Mouse (Mus musculus) limb, embryonic 12.5 days (tissue): ENCODE results near the gene Gm17359. TPM values are rescaled to one million over a fixed set of nuclear protein-coding genes. Genes with fewer than 3 reads are reported as not detected.

ENCODE experiments used
- ATAC-seq: fragments of 200-750 bp; cut with Nextera tagmentation; 2 replicates; pipeline ENCODE4 v1.8.0; 2017; ENCODE audit warnings: low read depth, moderate TSS enrichment; ENCODE audit not compliant: insufficient number of reproducible peaks, insufficient read depth, low FRiP score, low TSS enrichment
- H3K27ac ChIP-seq: fragments of 300-500 bp; sonication (generic); 2 replicates; pipeline ENCODE4 v1.5.1; 2016; ENCODE audit warnings: mild to moderate bottlenecking, moderate library complexity
- H3K27me3 ChIP-seq: fragments of 300-500 bp; sonication (generic); 2 replicates; pipeline ENCODE4 v1.6.1; 2016; ENCODE audit warnings: mild to moderate bottlenecking, moderate library complexity
- H3K36me3 ChIP-seq: fragments of 300-500 bp; sonication (generic); 2 replicates; pipeline ENCODE4 v1.6.1; 2016; ENCODE audit warnings: mild to moderate bottlenecking, moderate library complexity
- H3K4me1 ChIP-seq: fragments of 300-500 bp; sonication (generic); replicated peaks from 2 replicates; pipeline ENCODE4 v1.6.1; 2016
- H3K4me2 ChIP-seq: fragments of 300-500 bp; sonication (generic); 2 replicates; pipeline ENCODE4 v1.6.1; 2016; ENCODE audit warnings: mild to moderate bottlenecking, moderate library complexity
- H3K4me3 ChIP-seq: fragments of 300-500 bp; sonication (generic); replicated peaks from 2 replicates; pipeline ENCODE4 v1.5.1; 2016; ENCODE audit warnings: mild to moderate bottlenecking
- H3K9ac ChIP-seq: fragments of 300-500 bp; sonication (generic); replicated peaks from 2 replicates; pipeline ENCODE4 v1.6.1; 2016; ENCODE audit warnings: mild to moderate bottlenecking, moderate library complexity
- H3K9me3 ChIP-seq: fragments of 300-500 bp; sonication (generic); 2 replicates; pipeline ENCODE4 v1.6.1; 2016; ENCODE audit warnings: mild to moderate bottlenecking, moderate library complexity
- WGBS: fragments of 180-500 bp; shearing (Covaris S2); methylation state at CpG from one replicate; pipeline ENCODE4 v1.1.7; 2016; 5-methylcytosine and 5-hydroxymethylcytosine counted together
- polyA plus RNA-seq: library from polyadenylated mRNA; unstranded; fragments of >200 nt; fragmentation: Nextera tagmentation; extraction: Ambion mirVana; gene quantifications from 2 replicates; pipeline ENCODE4 v1.2.1, GENCODE M21; 2016

Gene Gm17359
- polyA plus RNA-seq, 1 experiment from 2014 or later = not detected

DNA sequence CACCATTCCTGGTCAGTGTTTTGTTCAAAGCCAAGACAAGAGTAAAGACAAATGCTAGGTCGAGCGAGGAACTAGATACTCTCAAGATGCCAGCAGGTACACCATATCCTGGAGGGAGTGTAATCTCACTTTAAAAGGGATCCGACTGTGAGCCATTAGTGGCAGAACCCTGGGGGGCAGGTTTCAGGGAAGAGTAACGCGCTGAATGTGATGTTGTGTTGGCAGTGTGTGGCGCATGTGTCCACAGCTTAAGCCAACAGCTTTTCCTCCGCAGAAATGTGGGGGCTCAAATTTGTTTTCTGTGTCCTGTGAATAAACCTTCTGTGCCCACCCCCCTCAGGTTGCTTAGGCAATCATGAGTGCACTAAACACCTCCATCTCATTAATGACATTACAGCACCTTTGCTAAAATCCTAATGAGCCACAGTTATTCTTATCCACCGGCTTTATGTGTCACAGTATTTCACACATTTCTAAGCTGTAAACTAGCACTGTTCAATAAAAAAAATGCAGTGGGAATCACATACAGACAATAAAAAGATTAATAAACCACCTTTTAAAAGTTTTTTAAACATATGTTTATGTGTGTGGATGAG, 49.1 kb downstream of the Gm17359 start:
- no peaks in the 10 kb centered on the region for H3K9me3 ChIP-seq
- H3K36me3 ChIP-seq = no peaks in the 10 kb centered on the region
- ATAC-seq = no peak
- H3K4me2 ChIP-seq = no peak overlapping the region
- H3K27ac ChIP-seq = no peak overlapping the region
- H3K4me1 ChIP-seq = peaks cover 4% of the 10 kb centered on the region
- WGBS = 15% methylated on average over 8 of the region's 8 CpGs
- H3K27me3 ChIP-seq = 0 out of 2 replicates have a peak, but pooled peaks cover 3% of the 10 kb centered on the region
- H3K4me3 ChIP-seq = no peak overlapping the region
- H3K9ac ChIP-seq = no peak overlapping the region

DNA sequence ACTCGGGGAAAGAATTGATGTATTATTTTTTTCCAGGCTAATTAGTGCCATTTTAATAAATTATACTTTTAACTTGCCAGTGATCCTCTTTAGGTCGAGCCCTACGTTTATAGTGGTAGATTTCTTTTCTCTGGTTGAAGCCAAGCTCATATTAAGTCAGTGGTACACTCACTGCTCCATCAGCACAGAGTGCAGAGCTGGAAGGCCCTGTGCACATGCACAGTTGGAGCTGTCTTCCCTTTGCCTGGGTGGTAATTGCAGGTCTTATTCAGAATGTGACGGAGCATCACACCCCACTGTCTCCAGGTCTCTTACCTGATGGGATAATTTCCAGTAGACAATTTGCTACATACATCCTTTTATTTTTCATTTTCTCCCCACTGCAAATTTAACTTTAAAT, 52.6 kb downstream of the Gm17359 start:
- ATAC-seq = no peak
- Histone ChIP-seq H3K4me1 (peaks cover 4% of the 10 kb centered on the region), H3K36me3 (no peaks in the 10 kb centered on the region), H3K27me3 (0 out of 2 replicates have a peak, but pooled peaks cover 3% of the 10 kb centered on the region), H3K9ac (no peak overlapping the region), H3K9me3 (no peaks in the 10 kb centered on the region), H3K27ac (no peak overlapping the region), H3K4me2 (no peak overlapping the region), H3K4me3 (no peak overlapping the region)
- 40% methylated on average over 4 of the region's 4 CpGs for WGBS

DNA sequence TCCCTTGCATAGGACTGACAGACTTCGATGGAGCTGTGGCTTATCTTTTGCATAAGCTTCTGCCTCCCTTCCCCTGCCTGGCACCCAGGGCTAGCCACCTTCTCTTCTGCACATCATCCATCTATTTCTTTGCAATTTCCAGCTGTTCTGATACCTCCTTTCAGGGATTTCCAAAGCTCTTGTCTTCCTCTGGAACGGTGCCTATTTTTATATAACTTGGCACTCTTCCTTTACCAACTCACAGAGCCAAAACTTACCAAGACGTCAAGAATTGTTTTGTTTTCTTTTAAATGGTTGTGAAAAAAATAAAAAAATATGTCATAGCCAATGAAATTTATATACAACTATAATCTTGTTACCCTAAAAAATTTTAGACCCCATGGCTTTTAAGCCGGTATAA, 64.1 kb downstream of the Gm17359 start:
- Histone ChIP-seq H3K27me3 (peaks cover 7% of the 10 kb centered on the region; the same call in 1 of the 2 replicates), H3K9me3 (no peaks in the 10 kb centered on the region), H3K4me2 (no peak overlapping the region), H3K4me1 (no peaks in the 10 kb centered on the region), H3K4me3 (no peak overlapping the region), H3K27ac (no peak overlapping the region), H3K9ac (no peak overlapping the region), H3K36me3 (no peaks in the 10 kb centered on the region)
- WGBS = 84% methylated on average over 4 of the region's 4 CpGs
- ATAC-seq = no peak

DNA sequence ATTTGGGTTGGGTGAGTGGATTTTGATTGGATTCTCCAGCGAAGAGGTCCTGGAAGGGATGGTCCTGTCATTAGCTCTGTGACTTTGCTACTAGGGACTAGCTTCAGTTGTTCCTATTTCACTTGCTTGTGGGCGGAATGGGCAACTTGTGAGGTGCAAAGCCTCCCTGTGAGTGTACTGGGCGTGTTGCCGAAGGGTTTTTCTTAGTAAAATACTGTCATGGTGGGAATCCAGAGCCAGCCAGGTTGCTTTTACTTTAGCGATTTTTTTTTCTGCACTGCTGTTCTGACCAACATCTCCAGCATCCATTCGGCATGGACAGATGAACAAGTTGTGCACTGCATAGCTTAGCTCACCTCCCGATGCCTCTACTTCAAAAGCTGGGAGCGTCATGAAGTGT, 65.6 kb downstream of the Gm17359 start:
- no peak overlapping the region for H3K9ac ChIP-seq
- H3K9me3 ChIP-seq = no peaks in the 10 kb centered on the region
- H3K27ac ChIP-seq = no peak overlapping the region
- H3K4me2 ChIP-seq = no peak overlapping the region
- no peaks in the 10 kb centered on the region for H3K4me1 ChIP-seq
- H3K27me3 ChIP-seq = peaks cover 9% of the 10 kb centered on the region; the same call in 1 of the 2 replicates
- 88% methylated on average over 8 of the region's 8 CpGs for WGBS
- no peak for ATAC-seq
- no peak overlapping the region for H3K4me3 ChIP-seq
- H3K36me3 ChIP-seq = no peaks in the 10 kb centered on the region

DNA sequence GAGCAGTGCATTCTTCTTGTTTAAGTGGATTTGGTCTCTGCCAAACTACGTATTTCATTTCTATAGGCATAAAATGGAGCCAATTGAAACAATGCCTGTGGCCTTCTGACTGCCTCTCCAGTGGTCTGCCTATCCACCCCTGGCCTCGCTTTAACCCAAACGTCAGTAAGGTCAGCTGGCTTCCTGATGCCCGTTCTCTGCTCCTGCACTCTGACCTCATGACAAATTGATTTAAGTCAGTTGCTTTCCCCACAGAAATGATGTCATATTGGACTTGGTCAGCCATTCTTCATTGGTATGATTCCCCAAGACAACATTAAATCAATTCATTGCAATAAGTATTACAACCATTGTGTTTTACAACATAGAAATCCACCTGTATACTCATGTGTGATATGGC, 72.1 kb downstream of the Gm17359 start:
- H3K4me2 ChIP-seq = no peak overlapping the region
- peaks cover 12% of the 10 kb centered on the region for H3K4me1 ChIP-seq
- 24% methylated on average over 4 of the region's 4 CpGs for WGBS
- peaks cover 5% of the 10 kb centered on the region; the same call in 1 of the 2 replicates for H3K27me3 ChIP-seq
- H3K9me3 ChIP-seq = no peaks in the 10 kb centered on the region
- ATAC-seq = no peak
- H3K36me3 ChIP-seq = no peaks in the 10 kb centered on the region
- H3K9ac ChIP-seq = no peak overlapping the region
- H3K27ac ChIP-seq = no peak overlapping the region
- H3K4me3 ChIP-seq = no peak overlapping the region

DNA sequence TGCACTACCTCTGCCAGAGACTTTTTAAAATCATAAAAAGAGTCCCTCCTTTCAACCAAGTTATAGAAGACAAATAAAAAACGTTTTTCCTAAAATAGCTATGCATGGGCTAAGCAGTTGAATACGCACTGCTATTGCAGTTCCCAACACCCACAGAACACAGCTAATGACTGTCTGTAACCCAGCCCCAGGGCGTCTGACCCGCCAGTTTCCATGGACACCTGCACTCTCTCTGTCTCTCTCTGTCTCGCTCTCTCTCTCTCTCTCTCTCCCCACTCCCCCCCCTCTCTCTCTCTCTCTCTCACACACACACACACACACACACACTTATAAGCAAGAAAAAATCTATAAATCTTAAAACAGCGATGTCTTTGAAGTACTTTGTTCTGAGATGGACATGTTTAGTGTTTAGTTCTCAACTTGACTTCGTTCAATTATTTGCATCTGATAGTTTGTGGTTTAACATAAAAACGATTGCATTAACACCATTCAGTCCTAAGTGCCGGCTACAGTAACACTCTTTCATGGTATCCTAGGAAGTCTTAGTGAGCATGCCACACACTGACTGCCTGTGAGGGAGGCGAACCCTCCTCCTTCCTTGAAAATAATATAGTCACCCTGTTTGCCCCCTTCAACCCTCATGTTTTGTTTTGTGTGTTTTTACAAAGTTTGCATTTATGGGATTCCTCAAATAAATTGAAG, 73.6 kb downstream of the Gm17359 start:
- peaks cover 5% of the 10 kb centered on the region; the same call in 1 of the 2 replicates for H3K27me3 ChIP-seq
- H3K9me3 ChIP-seq = no peaks in the 10 kb centered on the region
- H3K9ac ChIP-seq = no peak overlapping the region
- peaks cover 12% of the 10 kb centered on the region for H3K4me1 ChIP-seq
- H3K36me3 ChIP-seq = no peaks in the 10 kb centered on the region
- H3K27ac ChIP-seq = no peak overlapping the region
- no peak overlapping the region for H3K4me3 ChIP-seq
- ATAC-seq = no peak; the same call in 1 of the 2 replicates
- no peak overlapping the region for H3K4me2 ChIP-seq
- 25% methylated on average over 10 of the region's 10 CpGs for WGBS

DNA sequence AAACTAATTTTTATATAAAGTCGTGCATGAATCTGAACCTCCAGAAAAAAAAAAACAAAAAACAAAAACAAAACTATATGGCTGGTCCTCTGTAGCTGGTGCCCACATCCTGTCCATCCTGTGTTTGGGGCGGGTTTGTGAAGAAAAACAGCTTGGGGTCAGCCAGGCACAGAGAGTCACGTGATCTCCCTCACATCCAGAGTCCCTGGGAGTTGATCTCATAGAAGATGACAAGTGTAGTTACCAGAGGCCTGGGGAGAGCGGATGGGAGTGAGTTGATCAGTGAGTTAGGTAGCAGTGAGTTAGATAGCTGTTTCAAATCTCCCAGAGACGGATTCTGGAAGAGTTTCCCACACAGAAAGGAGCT, 74.2 kb downstream of the Gm17359 start:
- WGBS = 41% methylated on average over 5 of the region's 5 CpGs
- Histone ChIP-seq H3K9ac (no peak overlapping the region), H3K27ac (no peak overlapping the region), H3K4me2 (no peak overlapping the region), H3K9me3 (no peaks in the 10 kb centered on the region), H3K4me1 (peaks cover 12% of the 10 kb centered on the region), H3K4me3 (no peak overlapping the region), H3K27me3 (peaks cover 1% of the 10 kb centered on the region; the same call in 1 of the 2 replicates), H3K36me3 (no peaks in the 10 kb centered on the region)
- ATAC-seq = no peak

DNA sequence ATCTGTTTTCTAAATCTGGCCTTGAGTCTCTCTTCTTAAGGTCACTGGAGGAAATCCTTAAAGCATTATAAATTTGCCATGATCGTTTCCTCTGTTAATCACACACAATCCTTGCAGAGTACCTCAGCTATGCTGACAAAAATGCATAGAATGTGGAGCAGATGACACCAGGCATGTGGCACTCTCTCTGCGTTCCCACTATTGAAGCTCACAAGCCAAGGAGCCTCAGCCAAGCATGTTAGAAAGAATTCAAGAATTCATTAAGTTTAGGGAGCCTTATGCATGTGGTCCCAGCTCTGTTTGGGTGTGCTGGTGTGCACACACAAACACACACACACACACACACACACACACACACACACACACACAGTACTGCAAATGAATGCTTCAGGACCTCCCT, 75.2 kb downstream of the Gm17359 start:
- 41% methylated on average over 2 of the region's 2 CpGs for WGBS
- Histone ChIP-seq H3K4me2 (no peak overlapping the region), H3K36me3 (no peaks in the 10 kb centered on the region), H3K9ac (no peak overlapping the region), H3K4me1 (peaks cover 12% of the 10 kb centered on the region), H3K9me3 (no peaks in the 10 kb centered on the region), H3K27ac (no peak overlapping the region), H3K4me3 (no peak overlapping the region), H3K27me3 (no peaks in the 10 kb centered on the region)
- no peak for ATAC-seq

DNA sequence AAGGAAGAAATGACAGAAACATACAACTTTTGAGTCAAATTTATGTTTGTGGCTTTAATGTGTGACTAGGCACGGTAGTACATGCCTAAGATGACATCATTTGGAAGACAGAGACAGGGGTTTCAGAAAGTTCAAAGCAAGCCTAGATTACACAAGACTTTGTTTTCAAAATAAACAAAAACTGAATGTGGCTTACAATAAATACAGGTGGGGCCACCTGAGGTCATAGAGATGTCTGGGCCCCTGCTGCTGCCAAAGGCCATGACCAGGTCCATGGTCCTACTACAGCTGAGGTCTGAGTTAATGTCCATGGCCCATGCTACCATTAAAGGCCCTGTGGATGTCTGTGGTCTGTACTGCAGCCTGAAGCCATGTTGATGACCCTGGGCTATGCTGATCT, 77.0 kb downstream of the Gm17359 start:
- no peak for ATAC-seq
- Histone ChIP-seq H3K9ac (no peak overlapping the region), H3K27me3 (no peaks in the 10 kb centered on the region), H3K4me1 (peaks cover 3% of the 10 kb centered on the region; the same call in 1 of the 2 replicates), H3K36me3 (no peaks in the 10 kb centered on the region), H3K9me3 (no peaks in the 10 kb centered on the region), H3K27ac (no peak overlapping the region), H3K4me3 (no peak overlapping the region), H3K4me2 (no peak overlapping the region)
- 86% methylated on average over 1 of the region's 1 CpGs for WGBS

DNA sequence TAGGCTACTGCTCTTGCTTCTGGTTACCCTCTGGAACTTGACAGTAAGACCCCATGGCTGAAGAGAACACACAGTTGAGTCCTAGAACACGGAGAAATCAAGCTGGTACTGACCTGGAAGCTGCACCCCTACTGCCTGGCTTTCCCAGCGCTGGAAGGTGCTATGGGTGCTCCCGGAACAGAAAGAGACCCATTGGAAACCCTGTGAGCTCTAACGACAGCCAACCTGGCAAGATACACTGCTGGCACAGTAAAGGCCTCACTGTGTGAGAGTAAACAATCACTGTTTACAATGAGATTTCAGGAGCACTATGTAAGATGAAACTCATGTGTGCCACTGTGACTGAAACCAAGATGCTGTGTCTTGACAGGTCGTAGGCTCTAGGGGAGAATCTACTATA, 78.6 kb downstream of the Gm17359 start:
- peaks cover 3% of the 10 kb centered on the region; the same call in 1 of the 2 replicates for H3K4me1 ChIP-seq
- no peak overlapping the region for H3K27ac ChIP-seq
- WGBS = 77% methylated on average over 5 of the region's 5 CpGs
- no peaks in the 10 kb centered on the region for H3K9me3 ChIP-seq
- H3K4me3 ChIP-seq = no peak overlapping the region
- no peaks in the 10 kb centered on the region for H3K36me3 ChIP-seq
- no peak for ATAC-seq
- H3K9ac ChIP-seq = no peak overlapping the region
- H3K27me3 ChIP-seq = no peaks in the 10 kb centered on the region
- H3K4me2 ChIP-seq = no peak overlapping the region

DNA sequence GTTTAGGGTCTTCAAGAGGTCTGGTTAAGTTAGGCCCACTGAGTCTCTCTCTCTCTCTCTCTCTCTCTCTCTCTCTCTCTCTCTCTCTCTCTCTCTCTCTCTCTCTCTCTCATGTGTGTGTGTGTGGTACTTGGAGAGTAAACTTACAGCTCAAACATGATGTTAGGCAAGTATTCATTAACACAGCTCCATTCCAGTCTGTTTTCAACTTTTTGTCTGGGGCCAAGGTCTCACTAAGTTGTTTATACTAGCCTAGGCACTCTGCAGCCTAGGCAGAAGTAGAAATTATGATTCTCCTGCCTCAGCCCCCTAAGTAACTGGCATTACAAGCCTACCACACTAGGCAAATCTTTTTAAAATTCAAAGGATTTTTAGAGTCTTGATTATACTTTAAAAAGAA, 79.5 kb downstream of the Gm17359 start:
- Histone ChIP-seq H3K4me3 (no peak overlapping the region), H3K36me3 (no peaks in the 10 kb centered on the region), H3K9me3 (no peaks in the 10 kb centered on the region), H3K4me2 (no peak overlapping the region), H3K9ac (no peak overlapping the region), H3K27me3 (no peaks in the 10 kb centered on the region), H3K27ac (no peak overlapping the region), H3K4me1 (peaks cover 3% of the 10 kb centered on the region; the same call in 1 of the 2 replicates)
- no peak for ATAC-seq
